Mouse (Mus musculus) heart, postnatal 0 days (tissue): ENCODE results near the gene Synrg.

Experiments
- CTCF ChIP-seq: IDR thresholded peaks from 2 replicates; pipeline ENCODE4 v1.5.1; 2016; ENCODE audit warnings: antibody characterized with exemption, control low read depth, low read depth
- EP300 ChIP-seq: IDR thresholded peaks from 2 replicates; pipeline ENCODE4 v1.6.1; 2016; ENCODE audit warnings: antibody characterized with exemption, low read depth

DNA sequence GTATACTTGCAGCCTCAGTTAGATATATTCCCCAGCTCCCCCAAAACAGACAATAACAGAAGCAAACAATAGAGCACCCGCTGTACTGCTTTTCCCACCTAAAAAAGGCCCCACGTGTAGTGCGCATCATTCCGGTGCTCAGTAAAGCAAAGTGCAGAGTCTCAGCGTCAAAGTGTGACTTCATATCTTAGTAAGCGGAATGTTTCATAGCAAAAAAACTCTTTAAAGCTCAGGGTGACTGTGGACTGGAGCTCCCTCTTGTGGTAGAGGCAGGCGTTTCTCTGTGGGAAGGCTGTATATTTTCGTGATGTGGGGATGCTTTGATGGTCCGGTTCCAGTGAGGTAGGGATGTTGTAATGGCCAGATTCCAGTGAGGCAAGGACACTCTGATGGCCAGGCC lies 67.7 kb downstream of the Synrg start:
- TF ChIP-seq CTCF (peak; percentile 71), EP300 (no peak)
